Mouse (Mus musculus) megakaryocyte progenitor cell, adult 5-6 weeks (primary cell): ENCODE measurements around the gene Fbxw22. TPM values are rescaled to one million over a fixed set of nuclear protein-coding genes. Genes with fewer than 3 reads are reported as not detected.
"Not testable (repeated sequence)": the region's sequence is repeated elsewhere in the genome, so short reads cannot be mapped to it uniquely, and the experiment has no call there.

Experiments used
- ATAC-seq: replicated peaks from 2 replicates; pipeline ENCODE4 v1.8.0; 2016; ENCODE audit warnings: mild to moderate bottlenecking, moderate TSS enrichment, inconsistent platforms; ENCODE audit not compliant: poor library complexity
- total RNA-seq, 2 experiments: library from RNA; stranded (forward) in 1 of 2; stranded (reverse) in 1 of 2; fragments of 157-497, 149-512 nt in 1 of 2; fragments of 200-1000 nt in 1 of 2; gene quantifications; 2 replicates each; pipeline versions ENCODE4 v1.2.3 to v1.2.4; 2015 to 2017

The Fbxw22 gene
- total RNA-seq (2015) (not detected in 2 replicates), total RNA-seq (2017) (not detected in 2 replicates)

GRCm38 (mm10) chr9:109404196-109404595 lies at the start of gene Fbxw22:
Fbxw22 (minus strand) TSS chr9:109404296.
- ATAC-seq, result not testable (repeated sequence)

- no peak for ATAC-seq
Measured at GRCm38 (mm10) chr9:109449040-109449439, 44.9 kb upstream of the Fbxw22 start, which contains the start of gene Fbxw16. Fbxw16 (minus strand) TSS chr9:109449140.

- ATAC-seq, result no peak
Measured at GRCm38 (mm10) chr9:109432956-109433355, 28.9 kb upstream of the Fbxw22 start.

- not testable (repeated sequence) for ATAC-seq
Measured at GRCm38 (mm10) chr9:109339559-109339958, 64.5 kb downstream of the Fbxw22 start, which contains the start of gene Fbxw28. Fbxw28 (minus strand) TSS chr9:109339659.

Other genes with a start within 250 kb of the Fbxw22 start
- gene Fbxw21, start 242.3 kb downstream of the Fbxw22 start, total RNA-seq (2015), result not detected in 2 replicates
- not detected in 2 replicates for gene Fbxw21, start 242.3 kb downstream of the Fbxw22 start, total RNA-seq (2017)
- not detected in 2 replicates for gene Fbxw13, start 208.3 kb downstream of the Fbxw22 start, total RNA-seq (2015)
- gene Fbxw13, start 208.3 kb downstream of the Fbxw22 start, total RNA-seq (2017), result not detected in 2 replicates
- gene Fbxw20, start 169.5 kb downstream of the Fbxw22 start, total RNA-seq (2015), result not detected in 2 replicates
- not detected in 2 replicates for gene Fbxw20, start 169.5 kb downstream of the Fbxw22 start, total RNA-seq (2017)
- not detected in 2 replicates for gene Fbxw14, start 116.6 kb downstream of the Fbxw22 start, total RNA-seq (2015)
- not detected in 2 replicates for gene Fbxw14, start 116.6 kb downstream of the Fbxw22 start, total RNA-seq (2017)
- not detected in 2 replicates for gene Fbxw28, start 64.6 kb downstream of the Fbxw22 start, total RNA-seq (2015)
- gene Fbxw28, start 64.6 kb downstream of the Fbxw22 start, total RNA-seq (2017), result not detected in 2 replicates
- gene Fbxw16, start 44.8 kb upstream of the Fbxw22 start, total RNA-seq (2015), result not detected in 2 replicates
- not detected in 2 replicates for gene Fbxw16, start 44.8 kb upstream of the Fbxw22 start, total RNA-seq (2017)
- not detected in 2 replicates for gene Fbxw19, start 91.6 kb upstream of the Fbxw22 start, total RNA-seq (2015)
- not detected in 2 replicates for gene Fbxw19, start 91.6 kb upstream of the Fbxw22 start, total RNA-seq (2017)
- gene Fbxw15, start 164.0 kb upstream of the Fbxw22 start, total RNA-seq (2015), result not detected in 2 replicates
- gene Fbxw15, start 164.0 kb upstream of the Fbxw22 start, total RNA-seq (2017), result not detected in 2 replicates
- gene Fbxw24, start 221.8 kb upstream of the Fbxw22 start, total RNA-seq (2015), result not detected in 2 replicates
- not detected in 2 replicates for gene Fbxw24, start 221.8 kb upstream of the Fbxw22 start, total RNA-seq (2017)